Mouse (Mus musculus) right cerebral cortex, postnatal 10 days (tissue): ENCODE measurements around the gene Nelfb.
"Not testable (repeated sequence)": the region's sequence is repeated elsewhere in the genome, so short reads cannot be mapped to it uniquely, and the experiment has no call there.

Experiments
- DNase-seq, 2 experiments: peaks; one replicate each; pipeline ENCODE4 v3.0.0; 2021; ENCODE audit warnings: low spot score in 2 of 2

Gene Nelfb

DNA sequence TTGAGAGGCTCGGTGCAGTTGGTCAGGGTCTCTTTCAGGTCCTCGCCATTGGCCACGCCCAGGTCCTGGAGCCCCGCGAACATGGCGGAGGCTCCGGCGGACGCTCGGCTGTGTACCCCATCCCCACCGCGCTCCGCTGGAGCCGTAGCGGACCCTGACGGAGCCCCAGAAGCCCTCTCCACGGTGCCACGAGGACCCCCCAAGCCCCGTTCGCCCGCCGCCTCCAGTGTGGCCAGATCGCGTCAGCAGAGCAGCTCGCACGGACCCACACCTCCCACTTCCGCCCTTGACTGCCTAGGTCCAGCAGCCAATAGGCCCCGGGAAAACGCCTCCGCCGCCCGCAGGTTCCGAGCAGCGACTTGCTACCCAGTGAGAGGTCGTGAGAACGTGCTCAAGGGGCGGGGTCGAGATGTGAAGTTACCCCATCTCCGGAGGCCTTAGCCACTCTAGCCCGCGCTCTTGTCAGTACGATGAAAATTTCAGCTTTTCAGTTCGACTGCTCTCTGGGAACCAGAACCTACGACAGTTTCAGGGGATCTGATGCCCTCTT, at the start of gene Nelfb:
TSS of gene Nelfb (minus strand) at position 369 of the 550 bp plus-strand sequence.
- DNase-seq: peak; percentile 90 to 91

DNA sequence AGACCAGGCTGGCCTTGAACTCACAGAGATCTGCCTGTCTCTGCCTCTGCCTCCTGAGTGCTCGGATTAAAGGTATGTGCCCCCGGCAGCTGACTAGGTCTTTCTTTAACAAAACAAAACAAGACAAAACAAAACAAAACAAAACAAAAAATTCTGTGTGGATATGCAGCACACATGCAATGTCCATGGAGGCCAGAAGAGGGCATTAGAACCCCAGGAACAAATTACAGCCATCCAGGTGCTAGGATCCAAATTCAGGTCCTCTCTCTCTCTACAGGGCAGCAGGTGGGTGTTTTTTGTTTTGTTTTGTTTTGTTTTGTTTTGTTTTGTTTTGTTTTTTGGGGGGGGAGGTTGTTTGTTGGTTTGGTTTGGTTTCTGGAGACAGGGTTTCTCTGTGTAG, 47.6 kb upstream of the Nelfb start:
- no peak for DNase-seq

DNA sequence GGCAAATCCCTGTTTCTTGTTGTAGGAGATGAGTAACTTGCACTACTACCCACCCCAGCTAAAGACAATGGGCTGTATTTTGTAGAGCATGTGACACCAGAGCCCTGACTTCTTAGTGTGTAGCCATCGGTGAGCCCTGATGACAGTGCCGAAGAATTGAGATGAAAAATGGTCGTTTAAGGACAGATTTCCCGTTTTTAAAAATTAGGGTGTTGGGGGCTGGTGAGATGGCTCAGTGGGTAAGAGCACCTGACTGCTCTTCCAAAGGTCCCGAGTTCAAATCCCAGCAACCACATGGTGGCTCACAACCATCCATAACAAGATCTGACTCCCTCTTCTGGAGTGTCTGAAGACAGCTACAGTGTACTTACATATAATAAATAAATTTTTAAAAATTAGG, 46.0 kb upstream of the Nelfb start:
- DNase-seq: not testable (repeated sequence)

DNA sequence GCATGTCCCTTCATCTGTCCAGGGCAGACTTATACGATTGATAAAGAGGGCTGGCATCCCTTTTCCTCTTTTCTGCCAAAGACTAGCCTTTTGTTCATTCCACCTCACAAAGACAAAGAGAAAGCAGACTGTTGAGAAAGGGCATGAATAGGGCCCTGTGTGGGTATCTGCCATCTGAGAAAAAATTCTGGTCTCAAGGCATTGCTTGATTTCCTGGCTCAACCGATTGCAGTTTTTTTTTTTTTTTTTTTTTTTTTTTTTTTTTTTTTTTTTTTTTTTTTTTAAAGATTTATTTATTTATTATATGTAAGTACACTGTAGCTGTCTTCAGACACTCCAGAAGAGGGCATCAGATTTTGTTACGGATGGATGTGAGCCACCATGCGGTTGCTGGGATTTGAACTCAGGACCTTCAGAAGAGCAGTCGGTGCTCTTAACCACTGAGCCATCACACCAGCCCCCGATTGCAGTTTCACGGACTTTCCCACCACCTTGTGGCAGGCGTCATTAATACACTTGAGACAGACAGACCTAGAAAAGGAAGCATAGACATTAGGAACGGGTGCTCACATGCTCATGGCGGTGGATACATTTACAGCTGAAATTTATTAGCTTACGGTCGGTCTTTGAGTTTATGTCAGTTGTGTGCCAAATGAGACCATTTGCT, 45.3 kb upstream of the Nelfb start:
- peak in 1 of 2 experiments; percentile 56 for DNase-seq

GRCm38 (mm10) chr2:25255284-25255779, 44.0 kb upstream of the Nelfb start, which contains the start of gene Tmem203:
Gene Tmem203 (plus strand): TSS chr2:25255439.
- peak; percentile 92 to 93 for DNase-seq

DNA sequence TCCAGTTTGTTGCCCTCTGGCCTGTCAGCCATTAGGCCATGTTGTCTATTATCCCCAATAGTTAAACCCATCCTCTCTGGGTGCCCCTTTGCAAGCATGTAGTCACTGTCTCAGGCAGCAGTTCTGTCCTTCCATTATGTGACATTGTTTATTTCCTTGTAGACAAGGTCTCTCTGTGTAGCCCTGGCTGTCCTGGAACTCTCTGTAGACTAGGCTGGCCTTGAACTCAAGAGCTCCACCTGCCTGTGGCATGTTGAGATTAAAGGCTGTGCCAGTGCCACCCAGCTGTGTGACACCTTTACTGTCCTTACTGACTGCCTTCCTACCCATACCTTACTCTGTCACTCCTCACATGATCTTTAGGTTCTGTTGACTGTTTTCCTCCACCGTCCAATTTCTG, 41.0 kb upstream of the Nelfb start:
- DNase-seq: no peak

GRCm38 (mm10) chr2:25246183-25247072, 35.1 kb upstream of the Nelfb start, which contains the start of gene AL732309.1:
Gene AL732309.1 (minus strand): TSS chr2:25246863.
- no peak for DNase-seq

DNA sequence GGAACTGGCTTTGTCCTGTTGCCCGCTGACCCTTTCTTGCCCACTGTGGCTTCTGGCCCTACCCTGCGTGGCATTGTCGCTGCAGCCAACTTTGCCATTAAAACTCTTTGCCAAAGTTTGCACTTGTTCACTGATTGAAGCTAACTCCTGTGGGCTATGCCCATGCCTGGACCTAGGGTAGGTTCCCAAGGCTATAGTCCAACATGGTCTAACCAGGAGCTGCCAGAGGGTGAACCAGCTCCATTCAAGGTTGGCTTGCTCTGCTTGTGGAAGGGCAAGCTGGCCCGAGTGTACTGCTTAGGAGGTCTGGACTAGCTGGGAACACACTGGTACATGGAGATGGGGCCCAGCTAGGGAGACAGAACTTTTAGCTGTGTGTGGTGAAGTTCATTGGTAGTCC, 32.9 kb upstream of the Nelfb start:
- no peak for DNase-seq

GRCm38 (mm10) chr2:25243342-25243741, 32.1 kb upstream of the Nelfb start:
- no peak for DNase-seq

DNA sequence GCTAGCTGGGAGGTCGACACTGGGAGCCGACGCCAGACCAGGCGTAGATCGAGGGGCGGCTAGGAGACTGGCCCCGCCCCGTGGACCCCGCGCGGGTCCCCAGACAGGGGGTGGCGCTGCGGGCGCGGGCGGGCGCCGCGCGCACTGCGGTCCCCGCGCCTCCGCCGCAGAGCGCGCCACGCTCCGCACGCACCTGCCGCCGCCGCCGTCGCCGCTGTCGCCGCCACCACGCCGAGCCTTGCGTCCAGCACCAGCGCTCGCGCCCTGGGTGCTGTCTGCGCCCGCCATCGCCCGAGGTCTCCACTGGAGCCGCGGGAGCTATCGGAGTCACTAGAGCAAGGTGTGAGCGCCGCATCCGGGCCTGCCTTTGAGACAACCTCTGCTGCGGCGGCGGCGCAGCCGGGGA, 30.8 kb upstream of the Nelfb start, which contains the start of the genes Rnf208 and Cysrt1:
TSS of gene Rnf208 (plus strand) at position 155 of the 406 bp plus-strand sequence.
TSS of gene Cysrt1 (minus strand) at position 352 of the 406 bp plus-strand sequence.
- DNase-seq: peak; percentile 65

DNA sequence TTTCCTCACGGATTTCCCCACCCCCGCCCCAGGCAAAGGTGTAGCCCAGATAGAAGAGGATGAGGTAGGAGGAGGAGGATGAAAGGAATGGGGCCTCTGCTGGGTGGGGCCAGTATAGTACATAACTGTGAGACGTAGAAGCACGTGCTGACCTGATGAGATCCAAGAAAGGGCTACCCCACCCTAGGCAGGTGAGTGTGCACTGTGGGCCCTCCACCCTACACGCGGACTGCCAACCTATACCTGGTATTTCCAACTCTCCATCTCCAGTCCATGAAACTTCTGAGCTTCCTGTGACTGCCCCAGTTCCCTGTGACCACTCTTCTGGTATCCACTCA, 30.1 kb upstream of the Nelfb start:
- DNase-seq: no peak

GRCm38 (mm10) chr2:25240723-25241437, 29.6 kb upstream of the Nelfb start:
- peak; percentile 82 to 84 for DNase-seq

DNA sequence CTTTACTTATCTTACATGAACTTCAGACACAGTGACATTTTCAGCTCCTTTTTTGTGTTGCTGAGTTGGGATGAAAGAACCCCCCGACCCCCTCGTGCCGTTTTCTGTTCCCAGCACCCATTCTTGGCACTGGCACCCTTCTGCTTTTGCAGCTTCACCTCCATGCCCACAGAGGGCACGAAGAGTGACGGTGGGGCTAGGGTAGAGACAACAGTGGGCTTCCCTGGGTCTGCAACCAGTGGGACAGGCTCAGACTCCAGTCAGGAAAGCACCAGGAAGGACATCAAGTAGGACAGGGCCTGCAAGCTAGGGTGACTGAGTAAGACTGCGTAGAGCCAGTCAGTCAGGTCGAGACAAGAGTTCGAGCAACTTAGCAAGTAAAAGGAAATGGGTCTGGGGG, 29.0 kb upstream of the Nelfb start:
- DNase-seq: no peak

GRCm38 (mm10) chr2:25239766-25240165, 28.5 kb upstream of the Nelfb start:
- DNase-seq: no peak

- no peak for DNase-seq
These were observed 26.8 kb upstream of the Nelfb start for GRCm38 (mm10) chr2:25238106-25238505.

GRCm38 (mm10) chr2:25237522-25237921, 26.2 kb upstream of the Nelfb start:
- no peak for DNase-seq

DNA sequence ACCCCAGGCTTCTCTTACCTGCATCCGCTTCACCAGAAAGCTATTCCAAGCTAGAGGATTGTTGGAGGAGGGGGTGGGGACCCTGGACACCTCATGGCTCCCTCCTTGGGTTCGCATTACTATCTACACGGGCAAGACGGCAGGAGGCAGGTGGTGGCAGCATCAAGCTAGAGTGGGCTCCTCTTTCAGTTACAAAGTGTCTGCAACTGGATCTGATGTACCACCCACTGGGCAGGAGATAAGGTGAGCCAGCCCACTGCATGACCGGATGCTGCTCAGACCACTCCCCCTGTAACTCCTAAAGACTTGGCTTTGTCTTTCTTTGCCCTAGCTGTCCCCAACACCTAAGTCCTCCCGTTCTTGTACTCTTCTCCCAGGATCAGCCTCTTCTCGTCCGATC, 25.3 kb upstream of the Nelfb start, which contains the start of gene Rnf224:
TSS of gene Rnf224 (minus strand) at position 174 of the 400 bp plus-strand sequence.
- DNase-seq: no peak

- no peak for DNase-seq
These were observed 23.4 kb upstream of the Nelfb start for GRCm38 (mm10) chr2:25234551-25235220.

- no peak for DNase-seq
These were observed 22.8 kb upstream of the Nelfb start, which contains the start of gene Slc34a3 for GRCm38 (mm10) chr2:25234050-25234449. Gene Slc34a3 (minus strand): TSS chr2:25234364.

- DNase-seq: no peak
These were observed 22.1 kb upstream of the Nelfb start for GRCm38 (mm10) chr2:25233421-25233820.

DNA sequence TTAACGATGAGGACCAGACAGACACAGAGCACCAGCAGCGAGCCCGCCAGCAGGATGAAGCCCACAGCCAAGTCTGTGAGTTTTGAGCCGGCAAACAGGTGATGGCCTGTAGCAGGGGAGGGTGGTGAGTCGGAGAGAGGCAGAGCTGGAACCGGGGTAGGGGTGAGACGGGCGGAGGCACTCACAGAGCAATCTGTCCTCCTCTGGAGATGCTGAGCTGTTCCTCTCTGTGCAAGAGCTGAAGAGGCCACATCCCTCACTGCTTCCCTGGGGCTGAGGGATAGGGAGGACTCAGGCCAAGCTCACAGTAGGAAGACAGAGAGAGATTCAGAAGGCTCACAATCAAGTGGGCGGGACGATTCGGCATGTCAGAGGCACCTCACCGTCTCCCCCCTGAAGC, 19.7 kb upstream of the Nelfb start:
- no peak for DNase-seq
